Mouse (Mus musculus) testis, adult 2 months (tissue): ENCODE results near the gene Sar1b. TPM values are rescaled to one million over a fixed set of nuclear protein-coding genes. Genes with fewer than 3 reads are reported as not detected.
"Not testable (repeated sequence)": the region's sequence is repeated elsewhere in the genome, so short reads cannot be mapped to it uniquely, and the experiment has no call there.

Experiments
- H3K27ac ChIP-seq: fragments of 200-500 bp; 2 replicates; pipeline ENCODE4 v1.5.1; 2012; ENCODE audit warnings: low read depth, low read length; ENCODE audit not compliant: control insufficient read depth, insufficient read depth
- H3K27me3 ChIP-seq: fragments of 200-500 bp; 2 replicates; pipeline ENCODE4 v1.6.1; 2012; ENCODE audit warnings: mild to moderate bottlenecking, low read length, moderate library complexity; ENCODE audit not compliant: control insufficient read depth, insufficient read depth
- H3K36me3 ChIP-seq: fragments of 200-500 bp; 2 replicates; pipeline ENCODE4 v1.6.1; 2012; ENCODE audit warnings: mild to moderate bottlenecking, low read length; ENCODE audit not compliant: control insufficient read depth, insufficient read depth
- H3K4me1 ChIP-seq: fragments of 200-500 bp; 2 replicates; pipeline ENCODE4 v1.6.1; 2012; ENCODE audit warnings: low read length; ENCODE audit not compliant: control insufficient read depth, insufficient read depth
- H3K4me3 ChIP-seq: fragments of 200-500 bp; 2 replicates; pipeline ENCODE4 v1.5.1; 2012; ENCODE audit warnings: low read depth, mild to moderate bottlenecking, low read length, moderate library complexity, mixed read lengths; ENCODE audit not compliant: control insufficient read depth
- CTCF ChIP-seq: fragments of 200-500 bp; IDR thresholded peaks from 2 replicates; pipeline ENCODE4 v1.5.1; 2012; ENCODE audit warnings: low read depth, mild to moderate bottlenecking, inconsistent platforms, low read length, moderate library complexity; ENCODE audit not compliant: control insufficient read depth, insufficient read depth, insufficient replicate concordance
- POLR2A ChIP-seq: fragments of 200-500 bp; IDR thresholded peaks from 2 replicates; pipeline ENCODE4 v1.6.1; 2012; ENCODE audit warnings: low read depth, mild to moderate bottlenecking, inconsistent platforms, low read length, moderate library complexity; ENCODE audit not compliant: control insufficient read depth
- polyA plus RNA-seq: library from polyadenylated mRNA; depleted of rRNA; stranded (reverse); fragments of >200 nt; gene quantifications from 2 replicates; pipeline ENCODE4 v1.2.3, GENCODE M21; 2012

Gene Sar1b
- polyA plus RNA-seq, 1 experiment = 14.9 TPM

DNA sequence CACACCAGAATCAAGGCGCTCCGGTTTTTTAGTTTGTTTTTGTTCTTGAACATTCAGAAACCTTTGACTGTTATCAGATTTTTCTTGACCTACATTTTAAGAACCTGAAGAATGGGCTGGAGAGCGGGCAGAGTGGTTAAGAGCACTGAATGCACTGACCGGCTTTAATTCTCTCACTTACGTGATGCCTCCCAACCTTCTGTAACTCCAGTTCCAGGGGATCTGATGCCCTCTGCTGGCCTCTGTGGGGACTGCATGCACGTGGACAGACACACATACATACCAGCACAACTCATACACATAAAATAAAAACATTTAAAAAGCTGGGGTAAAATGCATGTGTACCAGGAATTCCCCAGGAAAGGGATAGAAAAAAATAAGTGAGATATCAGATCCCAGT, 22.4 kb downstream of the Sar1b start:
- H3K27ac ChIP-seq = no peak overlapping the region
- peak; percentile 62; the same call in 1 of the 2 replicates for TF ChIP-seq CTCF
- TF ChIP-seq POLR2A = no peak
- H3K27me3 ChIP-seq = no peaks in the 10 kb centered on the region
- H3K4me1 ChIP-seq = no peaks in the 10 kb centered on the region
- peaks cover 2% of the 10 kb centered on the region for H3K36me3 ChIP-seq
- no peak overlapping the region for H3K4me3 ChIP-seq

DNA sequence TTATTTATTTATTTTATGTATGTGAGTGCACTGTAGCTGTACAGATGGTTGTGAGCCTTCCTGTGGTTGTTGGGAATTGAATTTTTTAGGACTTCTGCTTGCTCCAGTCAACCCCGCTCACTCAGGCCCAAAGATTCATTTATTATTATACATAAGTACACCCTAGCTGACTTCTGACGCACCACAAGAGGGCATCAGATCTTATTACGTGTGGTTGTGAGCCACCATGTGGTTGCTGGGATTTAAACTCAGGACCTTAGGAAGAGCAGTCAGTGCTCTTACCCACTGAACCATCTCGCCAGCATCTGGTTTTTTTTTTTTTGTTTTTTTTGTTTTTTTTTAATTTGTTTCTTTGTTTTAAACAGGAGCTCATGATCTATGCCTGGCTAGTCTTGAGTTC, 26.2 kb downstream of the Sar1b start:
- not testable (repeated sequence) for H3K4me1 ChIP-seq, H3K27me3 ChIP-seq, H3K27ac ChIP-seq, H3K36me3 ChIP-seq, H3K4me3 ChIP-seq

GRCm38 (mm10) chr11:51790662-51791061, 27.2 kb downstream of the Sar1b start:
- H3K36me3 ChIP-seq = peaks cover 2% of the 10 kb centered on the region
- no peaks in the 10 kb centered on the region for H3K27me3 ChIP-seq
- no peaks in the 10 kb centered on the region for H3K4me1 ChIP-seq
- H3K27ac ChIP-seq = no peak overlapping the region
- H3K4me3 ChIP-seq = no peak overlapping the region
- TF ChIP-seq CTCF (no peak), POLR2A (no peak)

GRCm38 (mm10) chr11:51796272-51796671, 32.8 kb downstream of the Sar1b start:
- Histone ChIP-seq H3K27me3 (no peaks in the 10 kb centered on the region), H3K4me3 (peak overlapping the region; percentile 39), H3K27ac (no peak overlapping the region), H3K4me1 (no peaks in the 10 kb centered on the region), H3K36me3 (no peaks in the 10 kb centered on the region; the same call in 1 of the 2 replicates)
- TF ChIP-seq CTCF (no peak), POLR2A (no peak)

GRCm38 (mm10) chr11:51800634-51801325, 37.3 kb downstream of the Sar1b start:
- Histone ChIP-seq H3K27ac (no peak overlapping the region), H3K27me3 (no peaks in the 10 kb centered on the region), H3K4me1 (peaks cover 5% of the 10 kb centered on the region), H3K36me3 (no peaks in the 10 kb centered on the region), H3K4me3 (no peak overlapping the region)
- TF ChIP-seq POLR2A = no peak
- TF ChIP-seq CTCF = no peak

- Histone ChIP-seq H3K4me1 (peaks cover 6% of the 10 kb centered on the region), H3K36me3 (no peaks in the 10 kb centered on the region), H3K27ac (no peak overlapping the region), H3K27me3 (no peaks in the 10 kb centered on the region), H3K4me3 (peak overlapping the region; percentile 79)
- TF ChIP-seq CTCF (no peak), POLR2A (no peak)
Observed at GRCm38 (mm10) chr11:51805221-51805981, 41.9 kb downstream of the Sar1b start.

GRCm38 (mm10) chr11:51807108-51807879, 43.8 kb downstream of the Sar1b start:
- H3K27ac ChIP-seq = no peak overlapping the region
- H3K36me3 ChIP-seq = no peaks in the 10 kb centered on the region
- TF ChIP-seq CTCF (no peak), POLR2A (no peak)
- H3K4me1 ChIP-seq = peaks cover 6% of the 10 kb centered on the region
- H3K27me3 ChIP-seq = no peaks in the 10 kb centered on the region
- H3K4me3 ChIP-seq = no peak overlapping the region
